ENCODE assay signal across 22 mouse cellular contexts in genomic region chr13:14069291-14069690, GRCm38 (mm10).
"Had no signal": no experiment of that assay in that cellular context is flagged by ENCODE, and none has a peak within 500 bp of the region (broad histone marks: within the 10 kb centered on the region; RNA-seq: fewer than 3 reads in every experiment).

No protein-coding gene starts in this region.

- DNase-seq: gastrocnemius, adult 2 months; gastrocnemius, postnatal 10 days; gastrocnemius, postnatal 25 days; heart, adult 18-20 months; heart, postnatal 10 days; heart, postnatal 4 days; kidney, adult 18-20 months; kidney, postnatal 10 days; kidney, postnatal 25 days; liver; liver, embryonic 13.5 days had no signal

- H3K4me1 ChIP-seq: heart, embryonic 10.5 days; intestine, embryonic 15.5 days had no signal

- H3K27ac ChIP-seq: gastrocnemius, adult 2 months; heart, embryonic 10.5 days; hindbrain, embryonic 10.5 days; hindbrain, embryonic 12.5 days; hindbrain, embryonic 14.5 days; intestine, embryonic 15.5 days; layer of hippocampus, adult 2 months; left cerebral cortex, adult 2 months; limb, embryonic 10.5 days; limb, embryonic 12.5 days; liver, embryonic 13.5 days; liver, embryonic 15.5 days had no signal

- H3K36me3 ChIP-seq: intestine, embryonic 15.5 days; liver, embryonic 15.5 days had no signal

- H3K27me3 ChIP-seq: heart, embryonic 12.5 days; hindbrain, embryonic 12.5 days; intestine, embryonic 15.5 days; limb, embryonic 12.5 days; liver, embryonic 13.5 days; liver, embryonic 15.5 days had no signal

- H3K4me3 ChIP-seq: gastrocnemius, adult 2 months; heart, embryonic 10.5 days; heart, embryonic 12.5 days; hindbrain, embryonic 10.5 days; hindbrain, embryonic 12.5 days; intestine, embryonic 15.5 days; layer of hippocampus, adult 2 months; left cerebral cortex, adult 2 months; limb, embryonic 10.5 days; limb, embryonic 12.5 days; liver, embryonic 13.5 days; liver, embryonic 15.5 days had no signal
